Mouse (Mus musculus) bone marrow macrophage, adult 2 months (primary cell): ENCODE measurements around the gene Prkce. TPM values are rescaled to one million over a fixed set of nuclear protein-coding genes. Genes with fewer than 3 reads are reported as not detected.

Source experiments
- H3K27ac ChIP-seq: 2 replicates; pipeline ENCODE4 v1.5.1; 2012; ENCODE audit warnings: low read depth, low read length; ENCODE audit not compliant: insufficient read depth
- H3K4me1 ChIP-seq: 2 replicates; pipeline ENCODE4 v1.6.1; 2012; ENCODE audit warnings: low read length; ENCODE audit not compliant: control insufficient read depth, insufficient read depth
- H3K4me3 ChIP-seq: 2 replicates; pipeline ENCODE4 v1.5.1; 2012; ENCODE audit warnings: mild to moderate bottlenecking, low read length, moderate library complexity; ENCODE audit not compliant: insufficient read depth
- CTCF ChIP-seq: IDR thresholded peaks from 2 replicates; pipeline ENCODE4 v1.5.1; 2012; ENCODE audit warnings: low read depth, mild to moderate bottlenecking, low read length, moderate library complexity
- POLR2A ChIP-seq: IDR thresholded peaks from 2 replicates; pipeline ENCODE4 v1.6.1; 2012; ENCODE audit warnings: mild to moderate bottlenecking, low read depth, low read length, borderline replicate concordance
- polyA plus RNA-seq: library from polyadenylated mRNA; stranded (reverse); fragments of >200 nt; gene quantifications from 2 replicates; pipeline ENCODE4 v1.2.4, GENCODE M21; 2012; ENCODE audit not compliant: missing spikeins, insufficient read depth, insufficient read length

Gene Prkce
- polyA plus RNA-seq, 1 experiment: 1.8 TPM

DNA sequence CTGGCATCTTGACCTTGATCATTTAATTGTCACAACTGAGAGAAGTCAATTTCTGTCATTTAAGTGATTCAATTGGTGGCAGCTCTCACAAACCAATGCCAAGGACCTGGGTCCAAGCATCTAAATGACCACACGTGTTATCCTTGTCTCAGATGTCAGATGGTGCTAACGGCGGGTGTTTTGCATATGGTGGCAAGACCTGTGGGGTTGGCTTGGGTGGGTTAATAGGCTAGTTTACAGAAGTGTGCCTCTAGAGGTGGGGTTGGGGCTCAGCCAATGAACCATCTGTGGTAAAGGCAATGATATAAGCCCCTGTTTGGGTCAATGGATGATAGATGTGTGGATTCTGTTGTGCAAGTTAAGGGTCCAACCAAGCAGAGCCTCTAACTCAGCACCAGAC, 403.7 kb downstream of the Prkce start:
- Histone ChIP-seq H3K4me3 (no peak overlapping the region), H3K27ac (no peak overlapping the region), H3K4me1 (no peaks in the 10 kb centered on the region)
- TF ChIP-seq CTCF: no peak
- no peak for TF ChIP-seq POLR2A

DNA sequence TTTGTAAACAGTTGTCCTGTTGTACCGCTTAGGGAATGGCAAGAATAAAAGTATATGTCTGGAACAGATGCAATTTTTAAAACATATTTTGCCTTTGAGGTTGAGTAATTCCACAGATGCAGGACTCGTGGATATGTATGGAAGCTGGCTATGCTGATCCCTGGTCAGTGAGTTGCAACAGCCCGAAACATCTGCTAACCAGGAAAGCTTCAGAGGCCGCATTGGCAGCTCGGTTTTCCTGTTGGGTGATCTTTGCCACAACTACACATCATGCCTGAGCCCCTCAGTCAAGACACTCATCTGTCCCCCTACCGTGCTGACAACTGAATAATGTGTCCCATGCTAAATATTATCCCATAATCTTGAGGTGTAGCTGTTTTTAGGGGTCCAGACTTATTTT, 404.6 kb downstream of the Prkce start:
- H3K27ac ChIP-seq: no peak overlapping the region
- H3K4me3 ChIP-seq: no peak overlapping the region
- TF ChIP-seq POLR2A (no peak), CTCF (no peak)
- no peaks in the 10 kb centered on the region for H3K4me1 ChIP-seq

DNA sequence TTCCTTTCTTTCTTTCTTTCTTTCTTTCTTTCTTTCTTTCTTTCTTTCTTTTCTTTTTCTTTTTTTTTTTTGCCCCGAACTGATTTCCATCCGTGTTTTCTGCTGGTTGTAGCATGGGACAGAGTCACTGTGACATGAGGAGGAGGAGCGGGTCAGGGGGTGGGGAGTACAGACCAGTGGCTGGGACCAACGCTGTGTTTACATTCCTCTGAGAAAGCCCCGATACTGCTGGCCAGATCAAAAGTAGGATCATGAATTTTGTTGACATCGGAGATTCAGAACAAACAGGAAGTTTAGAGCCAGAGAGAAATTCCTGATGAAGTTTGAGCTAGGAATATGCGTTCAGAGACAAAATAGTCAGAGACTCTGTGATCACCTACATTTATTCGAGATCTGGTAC, 405.0 kb downstream of the Prkce start:
- no peak overlapping the region for H3K4me3 ChIP-seq
- H3K4me1 ChIP-seq: no peaks in the 10 kb centered on the region
- no peak overlapping the region for H3K27ac ChIP-seq
- TF ChIP-seq CTCF (no peak), POLR2A (no peak)

DNA sequence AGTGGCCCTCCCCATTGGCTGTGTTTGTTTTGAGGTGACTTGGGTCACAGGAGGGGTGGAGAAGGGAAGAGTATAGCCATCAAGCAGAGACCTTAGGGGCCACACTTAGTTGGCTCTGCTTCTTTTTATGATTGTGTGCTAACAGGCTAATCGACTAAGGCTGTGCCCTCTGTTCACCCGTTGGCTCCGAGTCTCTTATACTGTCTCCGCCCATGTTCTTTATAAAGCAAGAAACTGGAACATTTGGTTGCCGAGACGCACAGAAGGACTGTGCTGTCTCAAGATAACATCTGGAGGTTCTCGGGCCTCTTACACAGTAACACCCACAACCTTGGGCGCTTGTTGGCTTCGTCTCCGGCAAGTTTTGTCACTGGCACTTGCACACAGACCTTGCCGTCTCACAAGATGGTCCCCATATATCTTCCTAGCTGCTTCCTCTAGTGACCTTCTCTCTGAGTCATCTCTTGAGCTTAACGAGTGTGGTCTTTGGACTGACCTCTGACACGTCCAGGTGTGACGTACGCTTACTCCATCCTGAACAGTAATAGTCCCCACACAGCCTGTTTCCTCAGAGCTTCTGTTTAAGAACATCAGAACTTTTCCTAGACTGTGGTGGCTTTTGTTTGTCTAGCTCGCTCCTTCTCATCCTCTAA, 406.1 kb downstream of the Prkce start:
- Histone ChIP-seq H3K4me1 (no peaks in the 10 kb centered on the region), H3K4me3 (no peak overlapping the region)
- TF ChIP-seq CTCF (no peak), POLR2A (no peak)

DNA sequence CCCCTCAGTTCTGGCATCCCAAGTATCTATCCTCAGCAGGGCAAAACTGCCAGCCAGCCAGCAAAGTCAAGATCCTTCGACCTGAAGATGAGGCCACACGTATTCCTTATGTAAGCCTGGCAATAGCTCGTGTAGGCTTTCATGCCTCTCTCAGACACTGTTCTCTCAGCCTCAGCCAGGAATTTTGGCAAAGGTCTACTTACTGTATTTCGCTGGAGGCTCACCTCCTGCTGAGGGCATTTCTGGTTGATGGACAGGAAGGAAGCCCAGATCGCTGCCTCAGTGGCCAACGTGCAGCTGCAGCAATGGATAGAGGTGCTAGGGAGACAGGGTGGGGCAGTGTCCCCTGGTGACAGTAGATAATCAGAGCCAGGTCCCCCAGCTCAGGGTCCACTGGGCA, 413.1 kb downstream of the Prkce start:
- Histone ChIP-seq H3K27ac (no peak overlapping the region), H3K4me3 (no peak overlapping the region), H3K4me1 (no peaks in the 10 kb centered on the region)
- no peak for TF ChIP-seq POLR2A
- no peak for TF ChIP-seq CTCF

More for the DNA sequence above, 406.1 kb downstream of the Prkce start:
- H3K27ac ChIP-seq: no peak overlapping the region

DNA sequence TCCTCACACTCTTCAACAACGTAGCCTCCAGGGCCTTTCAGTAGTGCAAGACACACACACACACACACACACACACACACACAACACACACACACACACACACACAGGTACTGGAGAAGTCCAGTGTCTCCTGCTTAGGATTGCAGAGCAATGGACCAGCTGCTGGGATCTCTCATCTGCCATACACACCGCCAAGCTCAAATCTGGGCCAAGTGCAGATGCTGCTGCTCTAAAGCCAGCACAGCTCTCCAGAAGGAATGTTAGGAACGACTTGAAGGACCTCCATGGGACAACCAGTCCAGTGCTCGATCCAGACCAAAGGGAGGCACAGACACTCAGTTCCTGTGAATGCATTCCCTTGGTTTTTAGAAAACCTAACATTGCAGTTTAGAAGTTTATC, 414.8 kb downstream of the Prkce start:
- no peak overlapping the region for H3K27ac ChIP-seq
- H3K4me1 ChIP-seq: no peaks in the 10 kb centered on the region
- H3K4me3 ChIP-seq: no peak overlapping the region
- no peak for TF ChIP-seq POLR2A
- no peak for TF ChIP-seq CTCF

DNA sequence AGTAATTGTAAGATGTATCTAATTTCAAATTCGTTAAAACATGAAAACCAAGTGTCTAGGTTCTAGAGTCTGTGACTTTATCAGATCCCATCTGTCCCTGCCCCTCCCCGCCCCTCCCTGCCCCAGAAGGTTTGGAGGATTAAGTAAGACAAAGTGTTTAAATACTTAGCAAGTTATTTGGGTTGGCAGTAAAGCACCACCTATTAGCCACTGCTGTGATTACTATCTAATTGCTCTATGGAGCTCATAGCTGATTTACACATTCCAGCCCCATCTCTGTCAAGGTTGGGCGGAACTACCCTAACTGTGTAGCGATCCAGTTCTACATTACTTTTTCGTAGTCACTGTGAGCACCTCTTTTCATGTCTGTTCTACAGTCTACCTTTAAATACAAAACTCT, 418.9 kb downstream of the Prkce start:
- no peak for TF ChIP-seq POLR2A
- no peak for TF ChIP-seq CTCF
- no peak overlapping the region for H3K27ac ChIP-seq
- no peaks in the 10 kb centered on the region for H3K4me1 ChIP-seq
- H3K4me3 ChIP-seq: no peak overlapping the region

DNA sequence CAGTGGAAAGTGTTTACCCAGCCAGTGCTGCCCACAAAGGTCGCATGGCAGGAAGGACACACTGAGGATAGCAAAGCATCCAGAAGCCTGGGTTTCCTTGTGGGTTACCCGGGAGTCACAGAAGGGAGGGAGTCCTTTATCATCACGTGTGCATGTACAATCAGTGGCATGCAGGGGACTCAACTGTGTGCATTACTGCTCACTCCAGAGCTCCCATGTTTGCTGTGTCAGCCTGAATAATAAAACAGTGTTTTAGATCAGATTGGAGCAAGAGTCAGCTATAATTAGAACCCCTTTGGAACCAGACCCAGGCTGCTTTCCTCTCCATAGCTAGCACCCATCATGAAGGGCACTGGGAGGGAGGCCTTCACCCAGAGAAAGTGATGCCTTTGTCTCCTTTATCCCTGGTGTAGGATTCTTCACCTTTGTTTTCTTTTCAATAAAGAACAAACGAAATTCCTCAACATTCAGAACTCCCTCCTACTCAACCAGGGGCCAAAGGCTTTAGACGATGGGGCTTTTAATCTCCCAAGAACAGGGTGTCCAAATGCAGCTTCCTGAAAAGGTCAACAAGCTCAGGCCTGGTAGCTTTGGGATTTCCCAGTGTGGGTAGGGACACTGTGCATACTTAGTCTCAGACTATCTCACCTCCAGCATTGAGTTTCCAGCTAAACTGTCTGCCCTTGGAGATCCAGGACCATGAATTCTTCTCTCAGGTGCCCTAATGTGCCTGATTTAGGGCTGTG, 421.3 kb downstream of the Prkce start:
- H3K27ac ChIP-seq: no peak overlapping the region

DNA sequence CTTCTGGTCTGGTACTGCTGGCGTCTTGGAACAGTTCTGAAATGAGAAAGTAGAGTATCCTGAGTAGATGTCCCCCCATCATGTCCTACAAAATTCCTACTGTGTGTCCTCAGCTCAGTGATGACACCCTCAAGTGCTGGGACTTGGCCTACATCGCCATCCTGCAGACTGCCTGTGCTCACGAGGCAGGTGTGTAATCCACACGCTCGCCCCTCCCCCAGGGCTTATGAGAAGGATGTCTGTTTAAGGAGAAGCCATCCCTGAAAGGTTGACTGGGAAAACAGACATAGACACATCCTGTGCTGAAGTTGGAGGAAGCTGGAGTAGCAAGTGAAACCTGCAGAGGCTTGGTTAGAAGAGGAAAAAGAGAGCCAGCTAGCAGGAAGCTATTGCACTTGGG, 422.1 kb downstream of the Prkce start:
- no peaks in the 10 kb centered on the region for H3K4me1 ChIP-seq
- TF ChIP-seq POLR2A (no peak), CTCF (no peak)
- no peak overlapping the region for H3K27ac ChIP-seq
- no peak overlapping the region for H3K4me3 ChIP-seq

More for the DNA sequence above, 421.3 kb downstream of the Prkce start:
- Histone ChIP-seq H3K4me1 (no peaks in the 10 kb centered on the region), H3K4me3 (no peak overlapping the region)
- no peak for TF ChIP-seq POLR2A
- TF ChIP-seq CTCF: no peak

DNA sequence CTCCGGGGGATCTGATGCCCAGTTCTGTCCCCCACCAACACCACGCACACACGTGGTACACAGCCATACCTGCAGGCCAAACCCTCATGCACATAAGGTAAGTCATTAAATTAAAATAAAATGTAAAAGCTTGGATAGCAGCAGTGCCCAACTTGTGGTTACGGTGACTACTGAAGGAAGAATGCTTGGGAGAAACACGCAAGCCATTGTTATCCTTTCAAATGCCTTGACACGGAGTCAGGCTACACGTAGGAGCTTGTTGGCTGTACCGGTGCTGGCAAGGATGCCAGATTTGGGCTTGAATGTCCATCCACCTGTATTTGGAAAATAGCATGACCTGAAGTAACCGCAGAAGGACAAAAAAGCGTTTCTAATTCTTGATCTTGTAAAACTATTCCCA, 423.7 kb downstream of the Prkce start:
- TF ChIP-seq POLR2A: no peak
- TF ChIP-seq CTCF: no peak
- Histone ChIP-seq H3K4me1 (no peaks in the 10 kb centered on the region), H3K4me3 (no peak overlapping the region), H3K27ac (no peak overlapping the region)
